Mouse (Mus musculus) thymus, adult 2 months (tissue): ENCODE results near the gene Ncoa7.
"Not testable (repeated sequence)": the region's sequence is repeated elsewhere in the genome, so short reads cannot be mapped to it uniquely, and the experiment has no call there.

ENCODE experiments used
- CTCF ChIP-seq: fragments of 200-500 bp; IDR thresholded peaks from 2 replicates; pipeline ENCODE4 v1.5.1; 2012; ENCODE audit warnings: mild to moderate bottlenecking, control low read depth, low read length, moderate library complexity, borderline replicate concordance; ENCODE audit not compliant: control insufficient read depth, poor library complexity, insufficient read depth; ENCODE audit errors: extremely low read depth
- POLR2A ChIP-seq: fragments of 200-500 bp; IDR thresholded peaks from 2 replicates; pipeline ENCODE4 v1.6.1; 2012; ENCODE audit warnings: mild to moderate bottlenecking, low read length, control low read depth, moderate library complexity; ENCODE audit not compliant: control insufficient read depth, poor library complexity, insufficient read depth; ENCODE audit errors: extremely low read depth

DNA sequence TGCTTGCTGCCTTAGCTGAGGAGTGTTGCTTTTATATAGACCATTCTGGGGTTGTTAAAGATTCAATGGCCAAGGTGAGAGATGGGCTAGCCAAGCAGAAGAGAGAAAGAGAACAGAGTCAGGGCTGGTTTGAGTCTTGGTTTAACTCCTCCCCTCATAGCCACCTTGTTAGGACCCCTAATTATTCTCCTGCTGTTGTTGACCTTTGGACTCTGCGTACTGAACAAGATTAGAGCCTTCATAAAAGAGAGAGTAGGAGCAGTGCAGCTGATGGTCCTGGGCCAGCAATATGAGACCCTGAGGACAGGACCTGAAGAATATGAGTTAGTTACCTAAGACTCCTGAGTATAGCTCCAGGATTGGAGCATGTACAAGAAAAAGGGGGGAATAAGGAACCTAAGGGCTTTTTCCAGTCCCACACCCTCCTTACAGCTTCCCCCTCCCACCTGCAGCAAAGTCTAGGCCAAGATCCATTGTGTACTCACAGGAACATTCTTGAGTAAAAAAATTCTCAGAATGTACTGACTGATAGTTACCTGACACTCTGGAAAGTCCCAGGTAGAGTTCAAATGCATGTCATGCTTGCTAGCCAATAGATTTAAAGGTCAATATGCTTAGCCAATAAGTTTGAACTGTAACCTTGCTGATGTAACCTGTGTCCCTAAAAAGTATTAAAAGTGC is 166.5 kb downstream of the Ncoa7 start:
- TF ChIP-seq POLR2A, CTCF: not testable (repeated sequence)
